Mouse (Mus musculus): Measurements from ENCODE around the gene Iqsec1.
A peak's percentile ranks its signal among the peaks of the same experiment; 100 is the strongest.

Iqsec1 gene

DNA sequence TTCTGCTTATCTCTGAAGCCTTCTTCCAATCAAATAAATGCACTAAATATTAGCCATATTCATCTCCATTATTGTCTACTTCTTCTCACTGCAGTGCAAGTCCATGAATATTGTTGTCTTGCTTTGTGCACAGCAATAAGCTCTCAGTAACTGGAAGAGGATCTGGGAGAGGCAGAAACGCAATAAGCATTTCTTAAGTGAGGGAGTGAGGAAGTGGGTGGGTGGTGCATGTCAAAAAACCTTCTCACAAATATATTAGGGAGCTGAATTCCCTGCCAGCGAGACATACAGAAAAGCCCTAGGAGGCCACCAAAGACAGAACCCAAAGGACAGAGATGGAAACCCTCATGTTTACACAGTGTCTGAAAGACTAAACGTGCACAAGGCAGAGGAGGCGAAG lies 35.1 kb downstream of the Iqsec1 start:
- DNase-seq (ENCODE audit: extremely low spot score) = no peak

DNA sequence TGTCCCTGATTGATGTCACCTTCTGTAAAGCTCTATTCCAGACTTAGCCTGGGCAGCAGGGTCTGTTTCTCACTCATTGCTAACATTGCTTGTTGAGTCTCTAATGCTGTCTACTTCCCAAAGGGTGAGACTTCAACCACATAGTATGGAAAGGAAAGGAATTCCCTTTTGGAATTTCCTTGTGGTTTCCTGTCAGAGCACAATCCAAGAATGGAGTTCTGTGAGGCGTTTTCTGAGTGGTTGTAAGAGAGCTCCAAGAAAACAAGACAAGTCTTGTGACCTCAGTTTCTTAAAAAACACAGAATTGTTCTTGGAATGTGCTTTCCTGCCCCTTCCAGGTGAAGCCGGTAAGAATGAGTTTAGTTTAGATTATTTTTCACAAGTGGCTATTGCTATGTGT lies 37.5 kb downstream of the Iqsec1 start:
- no peak for DNase-seq (ENCODE audit: extremely low spot score)

DNA sequence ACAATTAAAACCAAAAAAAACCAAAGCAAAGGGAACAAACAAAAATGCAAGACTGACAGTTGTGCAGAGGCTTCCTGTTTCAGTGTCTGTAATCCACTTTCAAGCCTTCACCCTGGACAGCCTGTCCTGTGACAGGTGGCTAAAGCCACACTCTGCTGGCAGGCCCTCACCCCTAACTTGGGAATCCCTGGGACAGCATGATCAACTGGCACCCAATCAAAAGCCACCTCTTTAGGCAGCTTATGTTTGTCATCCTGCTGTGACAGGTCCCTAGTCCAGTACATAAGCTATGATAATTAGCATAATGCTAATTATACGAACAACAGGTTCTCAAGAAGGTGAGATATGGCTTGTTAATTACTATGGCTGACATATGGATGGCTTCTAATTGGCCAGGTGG lies 40.4 kb downstream of the Iqsec1 start:
- DNase-seq (ENCODE audit: extremely low spot score) = no peak

DNA sequence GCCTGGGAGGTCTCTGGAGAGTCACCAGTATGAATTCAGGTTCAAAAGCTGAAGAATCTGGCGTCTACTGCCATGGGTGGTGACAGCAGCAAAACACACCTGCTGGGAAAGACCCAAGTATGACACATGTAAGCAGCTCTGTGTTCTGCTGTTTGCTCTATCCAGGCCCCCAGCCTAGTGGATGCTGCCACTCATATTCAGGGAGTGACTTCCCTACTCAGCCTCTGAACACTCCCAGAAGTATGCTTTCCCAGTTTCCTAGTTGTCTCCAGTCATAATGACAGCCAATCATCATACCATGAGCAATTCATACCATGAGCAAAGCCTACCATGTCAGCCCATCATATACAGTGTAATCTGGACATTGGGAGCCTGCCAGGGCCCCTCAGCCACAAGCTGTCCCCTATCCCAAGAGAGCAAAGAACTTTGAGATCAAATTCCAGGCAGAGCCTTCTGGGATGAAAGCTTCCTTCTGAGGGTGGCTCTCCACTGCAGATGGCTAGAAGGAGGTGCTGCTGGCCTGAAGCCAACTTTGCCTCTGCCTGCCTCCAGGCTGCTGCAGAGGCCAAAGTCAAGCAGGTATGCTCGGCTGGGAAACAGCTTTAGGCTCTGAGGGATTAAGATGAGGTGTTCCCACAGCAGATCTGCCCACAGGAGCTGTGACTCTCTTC lies 42.8 kb downstream of the Iqsec1 start:
- no peak for DNase-seq (ENCODE audit: extremely low spot score)

DNA sequence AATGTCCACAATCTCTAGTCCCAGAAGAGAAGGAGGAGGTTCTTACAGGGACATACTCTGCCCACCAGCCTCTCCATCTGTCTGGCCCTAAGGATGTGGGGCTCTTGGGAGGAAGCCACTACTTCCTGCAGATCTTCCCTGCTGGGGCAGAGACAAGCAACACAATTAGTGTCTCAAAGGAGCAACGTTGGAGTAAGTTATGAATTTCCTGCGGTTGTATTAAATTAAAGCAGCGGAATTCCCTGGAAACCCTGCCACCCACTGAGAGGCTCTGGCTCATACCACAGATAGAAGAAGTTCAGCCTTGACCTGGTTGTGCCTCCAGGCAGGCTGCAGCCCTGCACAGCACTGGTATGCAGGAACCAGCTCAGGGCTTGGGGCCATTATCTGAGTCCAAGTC lies 47.2 kb downstream of the Iqsec1 start:
- DNase-seq (ENCODE audit: extremely low spot score) = no peak

DNA sequence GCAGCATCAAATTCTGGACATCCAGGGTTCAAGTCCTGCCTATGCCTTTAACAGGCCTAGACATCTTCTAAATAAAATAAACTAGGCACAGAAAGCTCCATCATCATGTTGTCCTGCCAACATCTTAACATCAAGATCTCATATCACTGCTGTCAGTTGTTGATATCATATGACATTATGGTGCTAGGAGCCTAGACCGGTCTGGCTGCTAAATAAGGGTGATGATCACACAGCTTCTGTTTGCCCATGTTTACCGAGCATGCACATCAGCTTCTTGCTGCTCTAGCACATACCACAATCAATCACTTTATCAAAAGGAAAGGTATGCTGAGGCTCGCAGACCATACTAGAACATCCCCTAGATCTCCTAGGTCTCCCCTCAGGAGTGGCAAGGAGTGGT lies 54.8 kb downstream of the Iqsec1 start:
- DNase-seq (ENCODE audit: extremely low spot score) = no peak

DNA sequence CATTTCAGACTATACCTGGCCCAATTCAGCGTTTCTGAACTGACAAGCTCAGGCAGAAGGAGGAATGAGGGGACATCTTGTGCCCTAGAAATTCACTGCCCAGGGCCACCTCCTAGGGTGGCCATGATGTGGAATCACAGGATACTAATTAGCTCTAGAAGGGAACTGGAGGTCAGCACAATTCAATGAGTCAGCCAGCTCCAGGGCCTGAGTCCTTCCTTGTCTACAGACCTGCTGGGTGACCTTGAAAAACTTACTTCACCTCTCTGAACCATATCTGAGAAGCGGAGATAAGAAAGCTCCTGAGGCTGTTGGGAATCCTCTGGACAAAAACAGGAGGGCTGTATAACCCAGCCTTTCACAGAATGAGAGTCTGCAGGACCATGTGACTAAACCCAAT lies 59.7 kb downstream of the Iqsec1 start:
- DNase-seq (ENCODE audit: extremely low spot score) = no peak

DNA sequence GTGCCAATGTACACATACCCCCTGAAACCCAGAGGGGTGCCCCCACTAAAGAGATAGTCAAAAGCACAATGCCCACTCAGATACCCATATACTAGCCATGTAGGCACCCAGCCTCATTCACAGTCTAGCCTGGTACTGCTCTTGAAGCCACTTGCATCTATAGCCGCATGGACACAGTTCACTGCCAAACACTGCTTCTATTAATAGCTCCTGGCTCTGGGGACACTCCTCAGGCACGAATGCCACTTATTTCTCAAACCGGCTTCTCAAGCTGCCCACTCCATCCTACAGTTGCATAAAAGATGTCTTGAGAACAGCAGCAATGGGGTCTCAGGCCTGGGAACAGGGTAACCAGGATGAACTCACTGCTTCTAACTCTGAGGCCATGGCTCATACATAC lies 63.0 kb downstream of the Iqsec1 start:
- no peak for DNase-seq (ENCODE audit: extremely low spot score)

DNA sequence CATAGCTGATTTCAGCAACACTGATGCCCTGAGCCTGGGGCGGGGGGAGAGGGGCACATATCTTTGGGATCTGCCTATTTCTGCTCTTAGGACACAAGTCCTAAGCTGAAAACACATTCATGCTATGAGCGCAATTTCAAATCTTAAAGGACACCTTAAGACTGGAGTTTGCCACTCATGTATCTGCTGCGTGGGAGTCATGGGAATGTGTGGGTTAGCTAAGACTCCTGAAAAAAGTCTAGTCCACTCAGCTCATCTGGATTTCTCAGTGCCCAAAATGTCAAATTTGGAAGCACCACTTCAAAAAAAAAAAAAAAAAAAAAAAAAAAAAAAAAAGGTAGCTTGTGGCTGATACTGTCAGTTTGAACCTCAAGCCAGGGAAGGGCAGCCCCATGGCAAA lies 63.7 kb downstream of the Iqsec1 start:
- DNase-seq (ENCODE audit: extremely low spot score) = no peak

DNA sequence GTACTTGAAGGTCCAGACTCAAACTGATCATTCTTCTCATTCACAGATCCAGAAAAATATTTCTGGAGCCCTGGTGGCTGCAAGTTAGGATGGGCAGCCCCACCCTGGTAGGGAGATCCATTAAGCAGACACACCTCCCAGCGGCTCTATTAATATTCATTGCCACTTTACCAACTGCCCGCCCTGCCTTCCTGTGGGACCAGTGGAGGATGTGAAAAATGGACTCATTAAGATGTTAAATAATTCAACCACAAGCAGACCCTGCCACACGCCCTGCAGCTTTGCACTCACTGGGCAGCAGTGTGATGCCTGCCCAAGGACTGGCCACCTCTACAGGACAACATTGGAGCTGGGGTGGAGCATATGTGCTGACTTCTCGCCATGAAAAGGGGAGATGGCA lies 64.1 kb downstream of the Iqsec1 start:
- no peak for DNase-seq (ENCODE audit: extremely low spot score)

DNA sequence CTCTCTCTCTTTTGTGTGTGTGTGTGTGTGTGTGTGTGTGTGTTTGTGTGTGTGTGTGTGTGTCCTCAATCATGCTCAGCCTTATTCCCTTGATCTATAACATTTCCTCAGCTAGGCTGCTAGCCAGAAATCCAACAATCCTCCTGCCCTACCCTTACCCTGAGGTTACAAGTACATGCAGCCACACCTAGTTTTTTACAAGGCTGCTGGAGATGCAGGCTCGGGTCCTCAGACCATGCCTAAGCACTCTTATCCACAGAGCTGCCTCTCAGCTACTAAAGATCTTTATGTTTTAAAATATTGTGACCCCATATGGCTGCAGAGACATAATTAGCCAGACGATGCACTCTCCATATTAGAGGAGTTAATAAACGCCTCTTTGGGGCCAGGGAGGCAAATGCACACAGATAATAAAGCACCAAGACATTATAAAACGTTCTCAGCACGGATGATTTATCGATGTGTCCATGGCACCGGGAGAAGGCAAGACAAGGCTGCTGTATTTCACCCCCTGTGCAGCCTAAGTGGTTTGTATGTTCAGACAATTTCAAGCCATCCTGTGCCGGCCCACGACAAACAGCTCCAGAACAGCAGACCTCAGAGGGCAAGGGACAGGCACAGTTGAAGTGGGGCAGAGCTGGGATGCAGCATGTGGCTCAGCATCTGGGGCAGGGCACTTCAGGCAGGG lies 67.1 kb downstream of the Iqsec1 start:
- DNase-seq (ENCODE audit: extremely low spot score) = no peak

DNA sequence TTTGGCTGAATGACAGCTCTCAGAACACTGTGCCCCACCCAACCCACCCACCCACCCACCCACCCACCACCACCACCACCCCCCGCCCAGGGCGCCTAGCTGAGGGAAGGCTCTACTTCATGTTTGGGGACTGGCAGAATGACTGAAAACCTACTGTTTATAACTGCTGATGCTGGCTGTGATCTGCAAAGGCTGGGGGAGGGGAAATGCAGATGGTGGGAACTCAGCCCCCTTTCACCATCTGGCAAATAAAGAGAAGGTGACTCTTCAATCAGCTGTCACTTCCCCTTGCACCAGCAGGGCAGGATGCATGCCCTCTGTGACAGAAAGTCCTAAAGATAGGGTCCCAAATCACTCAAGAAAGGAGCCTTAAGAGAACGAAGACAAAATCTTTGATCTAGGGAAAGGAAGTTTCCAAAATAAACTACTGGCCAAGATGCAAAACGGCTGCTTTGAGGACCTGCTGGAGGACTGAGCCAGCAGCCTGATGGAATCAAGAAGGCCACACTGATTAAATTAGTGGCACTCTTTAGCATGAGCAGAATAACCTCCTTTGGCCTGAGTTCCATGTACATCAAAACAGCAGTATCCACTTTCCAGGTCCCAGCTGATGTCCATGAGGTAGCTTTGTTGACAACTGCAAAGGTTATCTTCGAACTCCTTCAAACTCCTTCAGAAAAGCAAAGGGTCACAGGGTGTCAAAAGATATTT lies 67.8 kb downstream of the Iqsec1 start:
- DNase-seq (ENCODE audit: extremely low spot score) = peak; percentile 22

DNA sequence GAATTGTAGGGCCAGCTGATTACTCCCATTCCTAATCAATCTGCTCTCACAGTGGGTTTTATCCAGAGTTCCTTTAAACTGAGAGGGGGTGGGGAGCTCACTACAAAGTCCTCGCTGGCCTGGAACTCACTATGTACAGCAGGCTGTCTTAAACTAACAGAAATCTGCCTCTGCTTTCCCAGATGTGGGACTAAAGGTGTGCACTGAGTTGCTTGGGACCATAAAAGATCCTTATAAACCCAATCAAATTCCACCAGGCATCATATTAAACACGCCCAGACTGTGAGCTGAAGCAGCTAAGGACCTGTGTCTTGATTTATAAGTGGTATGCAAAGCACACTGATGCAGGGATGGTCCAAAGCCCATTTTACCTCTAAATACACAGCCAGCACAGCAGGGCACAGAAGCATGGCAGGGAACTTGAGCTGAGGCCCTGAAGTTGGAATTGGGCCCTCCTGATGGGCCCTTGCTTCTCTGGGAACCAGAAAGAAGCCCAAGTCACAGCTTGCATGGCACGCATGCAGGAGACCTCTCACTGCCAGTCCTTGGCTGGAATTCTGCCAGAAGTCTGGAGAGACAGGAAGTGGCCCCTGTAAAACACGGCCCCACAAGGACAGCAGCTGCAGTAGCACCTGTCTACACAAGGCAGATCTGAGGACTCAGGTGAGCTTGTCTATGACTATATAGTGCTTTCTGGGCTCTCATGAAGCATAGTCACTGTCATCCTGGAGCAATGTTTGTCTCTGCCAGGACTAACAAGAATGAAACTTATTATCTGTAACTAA lies 68.7 kb downstream of the Iqsec1 start:
- DNase-seq (ENCODE audit: extremely low spot score) = no peak

DNA sequence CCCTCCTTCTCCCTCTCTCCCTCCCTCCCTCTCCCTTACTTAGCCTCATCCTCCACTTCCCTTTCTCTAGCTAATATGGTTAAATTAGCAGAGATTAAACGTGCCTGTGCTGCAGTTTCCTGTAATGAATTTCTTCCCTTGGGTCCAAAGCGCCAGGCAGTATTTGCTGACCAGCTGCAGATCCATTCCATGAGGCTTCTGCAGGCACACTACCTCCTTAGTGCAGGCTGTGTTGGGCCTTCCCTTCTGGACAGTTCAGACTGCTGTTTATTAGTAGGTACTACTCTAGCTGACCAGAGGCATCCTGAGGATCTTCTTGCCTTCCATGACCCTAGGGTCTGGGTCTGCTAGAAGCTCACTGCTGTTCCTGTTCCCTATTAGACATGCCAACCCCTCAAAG lies 72.9 kb downstream of the Iqsec1 start:
- DNase-seq (ENCODE audit: extremely low spot score) = no peak

DNA sequence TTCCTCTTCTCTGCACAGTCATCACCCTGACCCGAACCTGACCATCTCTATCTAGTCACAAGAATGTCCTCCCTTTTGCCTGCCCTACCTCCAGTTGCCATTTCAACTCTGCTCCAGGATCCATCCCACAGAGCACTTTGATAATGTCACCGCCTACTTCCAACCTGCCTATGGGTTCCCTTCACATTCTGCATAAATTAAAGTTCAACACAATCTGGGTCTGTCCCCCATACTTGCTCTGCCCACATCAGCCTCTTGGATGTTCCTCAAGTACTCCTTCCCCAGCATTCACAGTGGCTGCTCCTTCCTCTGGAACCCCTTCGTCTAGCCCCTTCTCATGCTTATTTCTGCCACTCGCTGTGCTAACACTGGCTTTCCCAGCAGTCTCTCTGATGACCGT lies 74.7 kb downstream of the Iqsec1 start:
- DNase-seq (ENCODE audit: extremely low spot score) = no peak

DNA sequence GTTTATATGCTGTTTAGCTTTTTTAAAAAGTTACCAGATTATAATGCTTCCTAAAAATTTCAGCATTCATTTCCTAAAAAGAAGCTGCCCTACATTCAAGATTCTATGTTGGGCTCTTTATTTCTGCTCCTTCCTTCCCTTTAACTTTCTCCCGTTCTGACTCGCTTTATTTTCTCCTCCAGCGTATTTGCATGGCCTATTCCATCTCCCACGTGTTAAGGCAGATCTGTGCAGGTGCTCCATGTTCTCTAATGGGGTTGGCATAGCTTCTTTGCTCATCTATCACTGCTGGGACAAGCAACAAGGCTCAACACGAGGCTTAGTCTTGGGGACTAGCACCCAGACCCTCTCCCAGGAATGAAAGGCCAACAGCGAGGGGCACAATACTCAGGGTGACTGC lies 75.7 kb downstream of the Iqsec1 start:
- DNase-seq (ENCODE audit: extremely low spot score) = no peak

DNA sequence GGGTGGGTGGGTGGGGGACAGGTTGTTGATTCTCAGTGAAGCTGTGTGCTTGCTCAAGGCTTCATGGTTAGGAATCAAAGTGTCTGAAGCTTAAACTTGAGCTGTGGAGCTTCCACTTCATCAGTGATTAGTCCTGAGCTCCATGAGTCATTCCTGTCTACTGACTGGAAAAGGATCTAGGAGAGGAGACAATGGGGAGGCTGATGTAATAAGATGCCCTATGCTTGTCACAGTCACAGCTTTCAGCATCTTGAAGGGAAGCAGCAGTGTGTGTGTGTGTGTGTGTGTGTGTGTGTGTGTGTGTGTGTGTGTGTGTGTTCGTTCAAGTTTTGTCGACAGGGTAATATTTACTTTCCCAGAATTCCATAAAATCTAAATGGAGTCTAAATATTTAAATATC lies 84.3 kb downstream of the Iqsec1 start:
- DNase-seq (ENCODE audit: extremely low spot score) = no peak

DNA sequence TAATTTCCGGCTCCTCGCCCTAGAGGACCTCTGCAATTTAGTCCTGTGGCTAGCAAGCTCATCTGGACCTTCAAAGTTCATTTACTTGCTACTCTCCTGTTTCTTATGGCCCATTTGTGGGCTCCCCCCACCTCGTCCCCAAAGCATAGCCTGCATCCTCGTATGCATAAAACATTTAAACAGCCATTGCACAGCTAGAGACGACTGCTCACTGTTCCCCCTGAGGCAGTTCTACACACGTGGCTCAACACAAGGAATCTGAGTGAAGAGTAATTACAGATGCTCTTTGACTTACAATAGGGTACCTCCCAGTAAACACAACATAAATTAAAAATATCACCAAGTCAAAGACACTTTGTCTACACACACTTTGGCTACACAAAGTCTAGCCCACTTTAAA lies 88.2 kb downstream of the Iqsec1 start:
- DNase-seq (ENCODE audit: extremely low spot score) = no peak

DNA sequence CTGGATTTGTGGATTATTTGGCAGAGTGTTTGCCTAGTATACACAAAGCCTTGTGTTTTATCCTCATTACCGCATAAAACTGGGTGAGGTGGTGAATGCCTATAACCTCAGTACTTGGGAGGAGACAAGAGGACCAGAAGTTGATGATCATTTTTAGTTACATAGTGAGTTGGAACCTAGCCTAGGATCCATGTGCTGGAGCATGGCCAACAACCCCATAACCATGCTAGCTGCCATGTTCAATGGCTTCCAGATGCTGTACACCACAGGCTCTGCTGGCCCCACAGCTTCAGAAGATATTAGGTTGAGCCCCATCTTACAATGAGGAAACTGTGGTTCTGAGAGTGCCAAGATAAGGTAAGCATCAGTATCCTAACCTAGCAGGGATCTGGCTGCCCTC lies 89.2 kb downstream of the Iqsec1 start:
- DNase-seq (ENCODE audit: extremely low spot score) = no peak

DNA sequence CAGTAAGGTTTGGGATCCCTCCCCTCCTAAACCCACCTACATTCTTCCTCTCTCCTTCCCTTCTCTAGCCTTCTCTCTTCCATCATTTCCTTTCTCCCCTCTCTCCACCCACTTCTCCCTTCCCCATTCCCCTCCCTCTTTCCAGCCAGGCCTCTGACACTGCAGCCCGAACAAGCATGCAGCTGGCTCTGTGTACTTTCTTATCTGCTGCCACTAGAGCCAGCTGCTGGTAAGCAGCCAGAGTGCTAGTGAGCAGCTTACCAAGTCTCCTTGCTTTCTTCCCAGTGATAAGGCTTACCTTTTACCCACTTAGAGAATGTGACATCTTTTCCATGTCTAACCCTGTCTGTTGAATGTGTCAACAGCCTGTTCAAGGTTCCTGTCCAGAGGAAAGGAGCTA lies 90.4 kb downstream of the Iqsec1 start:
- no peak for DNase-seq (ENCODE audit: extremely low spot score)

DNA sequence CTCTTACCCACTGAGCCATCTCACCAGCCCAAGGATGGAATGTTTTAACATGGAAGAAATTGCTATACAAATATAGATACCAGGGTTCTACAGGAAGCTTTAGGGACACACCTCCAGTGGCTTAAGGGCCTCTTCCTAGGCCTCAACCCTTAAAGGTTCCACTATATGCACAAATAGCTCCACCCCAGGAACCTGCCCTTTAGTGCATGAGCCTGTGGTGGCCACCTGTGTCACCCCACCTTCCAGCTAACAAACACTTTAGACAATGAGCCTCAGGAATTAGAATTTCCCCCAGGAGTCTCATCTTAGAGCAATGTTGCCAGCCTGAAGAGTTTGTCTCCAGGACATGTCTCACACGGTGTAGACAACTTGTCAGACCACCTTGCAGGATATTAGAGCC lies 96.1 kb downstream of the Iqsec1 start:
- no peak for DNase-seq (ENCODE audit: extremely low spot score)
